Mouse (Mus musculus) heart, embryonic 10.5 days (tissue): Measurements from ENCODE around the gene Lgi1. TPM values are rescaled to one million over a fixed set of nuclear protein-coding genes. Genes with fewer than 3 reads are reported as not detected.
A peak's percentile ranks its signal among the peaks of the same experiment; 100 is the strongest.

ENCODE experiments used
- DNase-seq: peaks from one replicate; pipeline ENCODE4 v3.0.0-alpha.2; 2017; ENCODE audit warnings: low spot score
- H3K27ac ChIP-seq: fragments of 300-500 bp; sonication (generic); 2 replicates; pipeline ENCODE4 v1.5.1; 2016; ENCODE audit warnings: mild to moderate bottlenecking
- H3K27me3 ChIP-seq: fragments of 300-500 bp; sonication (generic); 2 replicates; pipeline ENCODE4 v1.6.1; 2016; ENCODE audit warnings: mild to moderate bottlenecking; ENCODE audit not compliant: poor library complexity, insufficient read depth, severe bottlenecking
- H3K36me3 ChIP-seq: fragments of 300-500 bp; sonication (generic); 2 replicates; pipeline ENCODE4 v1.6.1; 2016; ENCODE audit warnings: mild to moderate bottlenecking, moderate library complexity
- H3K4me1 ChIP-seq: fragments of 300-500 bp; sonication (generic); 2 replicates; pipeline ENCODE4 v1.6.1; 2016; ENCODE audit warnings: mild to moderate bottlenecking
- H3K4me3 ChIP-seq: fragments of 300-500 bp; sonication (generic); 2 replicates; pipeline ENCODE4 v1.5.1; 2016; ENCODE audit warnings: mild to moderate bottlenecking, moderate library complexity
- H3K9me3 ChIP-seq: fragments of 300-500 bp; sonication (generic); 2 replicates; pipeline ENCODE4 v1.6.1; 2016; ENCODE audit warnings: mild to moderate bottlenecking, moderate library complexity
- WGBS: fragments of 180-500 bp; shearing (Covaris S2); methylation state at CpG from one replicate; pipeline ENCODE4 v1.1.7; 2016; 5-methylcytosine and 5-hydroxymethylcytosine counted together
- polyA plus RNA-seq: library from polyadenylated mRNA; unstranded; fragments of >200 nt; fragmentation: Nextera tagmentation; extraction: Ambion mirVana; gene quantifications from 2 replicates; pipeline ENCODE4 v1.2.1, GENCODE M21; 2016

Lgi1 gene
- polyA plus RNA-seq = 0.16 and 0.38 TPM in 2 replicates

GRCm38 (mm10) chr19:38264505-38265500 is at the start of gene Lgi1:
Gene Lgi1 (plus strand): TSS chr19:38264536.
- peak within 1 kb of the TSS; percentile 35 for H3K4me3 ChIP-seq
- DNase-seq = no peak
- H3K4me1 ChIP-seq = peaks cover 3% of the 10 kb centered on the region; the same call in 1 of the 2 replicates
- 26% methylated on average over 21 of the region's 21 CpGs for WGBS
- H3K36me3 ChIP-seq = no peaks in the 10 kb centered on the region
- H3K27me3 ChIP-seq = peaks cover 6% of the 10 kb centered on the region; the same call in 1 of the 2 replicates
- no peak within 1 kb of the TSS for H3K27ac ChIP-seq
- H3K9me3 ChIP-seq = no peaks in the 10 kb centered on the region

- 88% methylated on average over 3 of the region's 3 CpGs for WGBS
- DNase-seq = no peak
- Histone ChIP-seq H3K4me1 (no peaks in the 10 kb centered on the region), H3K36me3 (peaks cover 41% of the 10 kb centered on the region), H3K4me3 (no peak overlapping the region), H3K27me3 (no peaks in the 10 kb centered on the region), H3K9me3 (no peaks in the 10 kb centered on the region), H3K27ac (no peak overlapping the region)
These were observed 46.6 kb upstream of the Lgi1 start for GRCm38 (mm10) chr19:38217696-38218095.

- Histone ChIP-seq H3K36me3 (peaks cover 10% of the 10 kb centered on the region; the same call in 1 of the 2 replicates), H3K4me1 (peaks cover 4% of the 10 kb centered on the region), H3K27me3 (no peaks in the 10 kb centered on the region), H3K4me3 (peak overlapping the region; percentile 84), H3K9me3 (no peaks in the 10 kb centered on the region), H3K27ac (peak overlapping the region; percentile 94)
- DNase-seq = no peak
- 13% methylated on average over 12 of the region's 12 CpGs for WGBS
These were observed 40.9 kb upstream of the Lgi1 start for GRCm38 (mm10) chr19:38223356-38223904.

DNA sequence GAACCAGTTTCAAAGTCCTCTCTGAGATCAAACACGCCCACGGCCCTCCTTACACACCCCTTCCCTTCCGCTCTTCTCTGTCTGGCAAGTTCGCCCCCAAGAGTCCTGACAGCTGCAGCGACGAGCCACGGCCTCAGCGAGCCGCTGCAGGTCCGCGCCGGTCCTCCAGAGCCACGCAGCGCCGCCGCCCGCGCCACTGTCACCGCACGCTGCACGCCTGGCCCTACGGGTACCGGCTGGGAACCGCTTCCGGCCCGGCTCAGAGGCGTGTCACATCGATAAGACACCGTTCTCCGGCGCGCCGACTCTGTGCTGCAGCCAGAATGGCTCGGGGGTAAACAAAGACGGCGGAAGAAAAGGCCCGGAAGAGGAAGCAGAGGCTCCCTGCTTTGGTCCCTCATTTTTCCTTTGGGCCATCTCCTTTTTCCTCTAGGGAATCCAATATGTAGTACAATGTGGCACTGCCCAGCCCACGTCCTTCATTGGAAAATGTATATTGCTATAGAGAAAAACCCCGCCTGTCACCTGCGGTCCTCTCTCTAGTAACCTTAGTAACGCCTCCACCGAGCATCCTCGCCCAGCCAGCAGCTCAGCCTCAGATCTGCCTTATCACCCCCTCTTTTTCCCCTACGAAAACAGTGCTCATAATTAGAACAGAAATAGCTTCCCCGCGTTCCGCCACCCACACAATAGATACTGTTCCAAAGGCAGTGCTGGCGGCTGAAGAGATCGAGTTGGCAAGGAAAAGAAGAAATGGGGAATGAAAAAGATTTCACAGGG is 40.2 kb upstream of the Lgi1 start, which contains the start of gene Fra10ac1:
Gene Fra10ac1, minus strand, starts transcription at position 252 of the 780 bp plus-strand sequence.
- Histone ChIP-seq H3K27ac (peak within 1 kb of the TSS; percentile 94), H3K9me3 (no peaks in the 10 kb centered on the region), H3K36me3 (0 out of 2 replicates have a peak, but pooled peaks cover 5% of the 10 kb centered on the region), H3K27me3 (no peaks in the 10 kb centered on the region), H3K4me1 (peaks cover 4% of the 10 kb centered on the region), H3K4me3 (peak within 1 kb of the TSS; percentile 84)
- DNase-seq = peak; percentile 93
- WGBS = under 1% methylated on average over 49 of the region's 49 CpGs

GRCm38 (mm10) chr19:38224685-38225060 is 39.7 kb upstream of the Lgi1 start:
- Histone ChIP-seq H3K27me3 (no peaks in the 10 kb centered on the region), H3K27ac (0 out of 2 replicates have a peak overlapping the region, but pooled peaks have one; percentile 29), H3K4me1 (peaks cover 4% of the 10 kb centered on the region), H3K4me3 (peak overlapping the region; percentile 84), H3K9me3 (no peaks in the 10 kb centered on the region), H3K36me3 (0 out of 2 replicates have a peak, but pooled peaks cover under 1% of the 10 kb centered on the region)
- 22% methylated on average over 9 of the region's 9 CpGs for WGBS
- DNase-seq = no peak

DNA sequence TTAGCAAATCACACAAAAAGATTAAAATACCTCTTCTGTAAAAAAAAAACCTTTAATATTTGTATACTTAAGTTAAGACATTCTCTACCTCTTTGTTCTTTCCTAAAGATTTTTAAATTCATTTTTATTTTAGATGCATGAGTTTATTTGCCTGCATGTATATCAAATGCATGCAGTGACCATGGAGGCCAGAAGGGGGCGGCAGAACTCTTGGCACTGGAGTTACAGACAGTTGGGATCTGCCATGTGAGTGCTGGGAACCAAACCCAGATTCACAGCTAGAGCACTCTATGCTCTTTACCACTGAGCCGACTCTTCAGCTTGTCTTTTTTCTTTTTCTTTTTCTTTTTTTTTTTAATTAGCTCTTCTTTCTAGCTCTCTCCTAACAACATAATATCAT is 35.6 kb upstream of the Lgi1 start:
- H3K4me1 ChIP-seq = no peaks in the 10 kb centered on the region
- whole genome bisulfite sequencing = 48% methylated on average over 2 of the region's 2 CpGs
- no peak for DNase-seq
- no peaks in the 10 kb centered on the region for H3K9me3 ChIP-seq
- no peaks in the 10 kb centered on the region for H3K27me3 ChIP-seq
- no peaks in the 10 kb centered on the region for H3K36me3 ChIP-seq
- no peak overlapping the region for H3K4me3 ChIP-seq
- H3K27ac ChIP-seq = no peak overlapping the region

GRCm38 (mm10) chr19:38232087-38232486 is 32.2 kb upstream of the Lgi1 start:
- no peaks in the 10 kb centered on the region for H3K9me3 ChIP-seq
- no peaks in the 10 kb centered on the region for H3K27me3 ChIP-seq
- H3K27ac ChIP-seq = no peak overlapping the region
- no peak for DNase-seq
- 69% methylated on average over 8 of the region's 8 CpGs for whole genome bisulfite sequencing
- no peak overlapping the region for H3K4me3 ChIP-seq
- no peaks in the 10 kb centered on the region for H3K36me3 ChIP-seq
- no peaks in the 10 kb centered on the region for H3K4me1 ChIP-seq

DNA sequence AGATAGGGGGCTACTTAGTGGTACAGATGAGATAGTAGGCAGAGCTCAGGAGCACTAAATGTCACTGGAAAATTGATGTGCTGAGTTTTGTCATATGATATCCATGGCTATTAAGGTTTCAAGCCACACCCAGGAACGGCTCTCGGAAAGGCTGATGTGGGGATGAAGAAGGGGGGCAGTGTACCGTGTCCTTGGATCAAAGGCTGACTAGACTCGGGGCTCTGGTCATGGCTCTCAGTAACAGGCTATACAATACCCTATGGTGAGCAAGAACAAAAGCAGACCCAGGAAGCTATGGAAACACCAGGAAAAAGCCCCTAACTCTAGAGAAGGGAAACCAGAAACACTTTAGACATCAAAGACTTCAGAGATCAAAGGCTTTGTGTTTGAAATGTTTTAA is 31.8 kb upstream of the Lgi1 start:
- Histone ChIP-seq H3K36me3 (no peaks in the 10 kb centered on the region), H3K9me3 (no peaks in the 10 kb centered on the region), H3K4me3 (no peak overlapping the region), H3K27me3 (no peaks in the 10 kb centered on the region), H3K4me1 (no peaks in the 10 kb centered on the region), H3K27ac (no peak overlapping the region)
- 55% methylated on average over 4 of the region's 4 CpGs for WGBS
- no peak for DNase-seq

DNA sequence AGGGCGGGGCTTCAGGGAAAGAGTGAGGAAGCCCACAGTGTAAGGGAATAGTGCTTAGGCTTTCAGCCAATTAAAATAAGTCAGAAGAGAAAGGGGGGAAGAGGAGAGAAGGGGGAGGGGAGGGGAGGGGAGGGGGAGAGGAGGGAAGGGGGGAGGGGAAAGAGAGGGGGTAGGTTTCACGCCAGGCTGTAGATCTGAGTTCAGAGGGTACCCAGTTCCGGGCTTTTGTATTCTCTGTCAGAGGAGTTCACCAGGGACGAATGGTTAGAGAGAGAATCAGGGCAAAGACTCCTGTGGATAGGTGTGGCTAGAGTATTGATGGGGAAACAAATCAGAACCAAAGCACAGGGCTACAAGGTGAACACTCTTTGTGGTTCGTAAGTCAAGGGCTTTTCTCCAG is 27.8 kb upstream of the Lgi1 start:
- DNase-seq = no peak
- H3K27ac ChIP-seq = no peak overlapping the region
- no peaks in the 10 kb centered on the region for H3K36me3 ChIP-seq
- no peak overlapping the region for H3K4me3 ChIP-seq
- no peaks in the 10 kb centered on the region for H3K9me3 ChIP-seq
- no peaks in the 10 kb centered on the region for H3K27me3 ChIP-seq
- no peaks in the 10 kb centered on the region for H3K4me1 ChIP-seq
- 69% methylated on average over 5 of the region's 5 CpGs for WGBS

DNA sequence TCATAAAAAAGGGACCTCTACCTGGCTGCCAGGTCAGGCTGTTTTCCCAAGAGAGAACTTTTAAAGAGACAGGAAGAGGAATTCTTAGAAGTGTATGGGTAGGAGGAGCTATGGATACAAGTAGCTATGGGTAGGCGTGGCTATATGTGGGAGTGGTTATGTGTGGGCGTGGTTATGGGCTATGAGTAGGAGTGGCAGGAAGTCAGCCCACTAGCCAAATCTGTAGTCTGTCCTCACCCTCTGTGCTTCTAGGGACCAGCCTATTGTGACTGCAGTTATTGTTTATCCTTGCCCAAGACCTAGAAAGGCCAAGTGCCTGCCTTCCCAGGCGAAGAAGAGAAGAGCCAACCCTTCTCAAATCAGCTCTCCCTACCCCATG is 26.5 kb upstream of the Lgi1 start:
- H3K27ac ChIP-seq = no peak overlapping the region
- DNase-seq = no peak
- no peaks in the 10 kb centered on the region for H3K36me3 ChIP-seq
- H3K9me3 ChIP-seq = no peaks in the 10 kb centered on the region
- no peaks in the 10 kb centered on the region for H3K4me1 ChIP-seq
- H3K27me3 ChIP-seq = no peaks in the 10 kb centered on the region
- no peak overlapping the region for H3K4me3 ChIP-seq
- WGBS = 35% methylated on average over 3 of the region's 3 CpGs

GRCm38 (mm10) chr19:38238213-38238951 is 26.0 kb upstream of the Lgi1 start:
- WGBS = 61% methylated on average over 12 of the region's 12 CpGs
- Histone ChIP-seq H3K9me3 (no peaks in the 10 kb centered on the region), H3K27me3 (no peaks in the 10 kb centered on the region), H3K4me1 (no peaks in the 10 kb centered on the region), H3K36me3 (no peaks in the 10 kb centered on the region), H3K27ac (no peak overlapping the region), H3K4me3 (no peak overlapping the region)
- no peak for DNase-seq

- H3K27me3 ChIP-seq = no peaks in the 10 kb centered on the region
- no peaks in the 10 kb centered on the region for H3K36me3 ChIP-seq
- H3K27ac ChIP-seq = no peak overlapping the region
- H3K9me3 ChIP-seq = no peaks in the 10 kb centered on the region
- H3K4me3 ChIP-seq = no peak overlapping the region
- no peaks in the 10 kb centered on the region for H3K4me1 ChIP-seq
- no peak for DNase-seq
- WGBS = 81% methylated on average over 8 of the region's 8 CpGs
These were observed 22.0 kb upstream of the Lgi1 start for GRCm38 (mm10) chr19:38242314-38242852.
